15 mouse cellular contexts compared by ENCODE assay signal in the genomic region with DNA sequence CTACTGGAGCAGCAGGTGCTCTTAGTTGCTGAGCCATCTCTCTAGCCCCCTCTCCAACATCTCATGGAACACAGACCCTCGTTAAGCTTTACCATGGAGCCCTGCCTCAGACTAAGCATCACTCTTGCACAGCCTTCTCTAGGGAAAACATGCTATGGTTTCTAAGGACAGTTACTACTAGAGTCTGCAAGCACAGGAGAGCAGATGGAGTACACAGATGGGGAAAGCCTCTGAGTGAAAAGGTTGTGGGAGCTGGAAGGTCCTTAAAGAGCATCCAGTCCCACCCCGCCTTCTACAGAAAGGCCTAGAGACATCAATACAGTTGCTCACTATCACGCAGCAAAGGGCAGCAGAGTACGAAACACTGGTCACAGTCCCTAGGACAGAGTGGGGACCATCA.
"Had no signal": no experiment of that assay in that cellular context is flagged by ENCODE, and none has a peak within 500 bp of the region (broad histone marks: within the 10 kb centered on the region; RNA-seq: fewer than 3 reads in every experiment).

No protein-coding gene starts in this region.

- H3K4me1 ChIP-seq: limb, embryonic 10.5 days; liver, embryonic 15.5 days had no signal

- DNase-seq: kidney, adult 8-10 months; kidney, postnatal 25 days; lung, adult 2 months; right cerebral cortex, postnatal 14 days; thymus, adult 2 months; thymus, postnatal 25 days had no signal

- H3K36me3 ChIP-seq: limb, embryonic 10.5 days; liver, embryonic 15.5 days; neural tube, embryonic 12.5 days; stomach, embryonic 15.5 days had no signal

- H3K4me2 ChIP-seq: liver, embryonic 11.5 days; liver, embryonic 15.5 days; neural tube, embryonic 12.5 days; stomach, embryonic 15.5 days had no signal

- H3K4me3 ChIP-seq: left cerebral cortex, adult 2 months; limb, embryonic 10.5 days; liver, embryonic 15.5 days; myocyte; neural tube, embryonic 12.5 days; stomach, embryonic 15.5 days had no signal

- ATAC-seq: intestine, postnatal 0 days; lung, postnatal 0 days had no signal

- H3K9ac ChIP-seq: liver, embryonic 15.5 days; neural tube, embryonic 12.5 days; stomach, embryonic 15.5 days had no signal

- H3K27me3 ChIP-seq: liver, embryonic 15.5 days; neural tube, embryonic 12.5 days; stomach, embryonic 15.5 days had no signal

- H3K27ac ChIP-seq: left cerebral cortex, adult 2 months; limb, embryonic 10.5 days; liver, embryonic 15.5 days; neural tube, embryonic 12.5 days; stomach, embryonic 15.5 days had no signal

- H3K9me3 ChIP-seq: limb, embryonic 10.5 days; liver, embryonic 15.5 days; neural tube, embryonic 12.5 days; stomach, embryonic 15.5 days had no signal
